Mouse (Mus musculus): ENCODE results near the gene Gse1. TPM values are rescaled to one million over a fixed set of nuclear protein-coding genes. Genes with fewer than 3 reads are reported as not detected.

Gene Gse1
- polyA plus RNA-seq, 1 experiment, result 14.7 TPM

- H3K79me2 ChIP-seq (ENCODE audit: control insufficient read depth, insufficient read depth), result peaks cover under 1% of the 10 kb centered on the region
- TF ChIP-seq SRF (IDR thresholded peaks at IDR 0.05; ENCODE audit: control insufficient read depth, insufficient read length, low read depth) (no peak), TCF3 (IDR thresholded peaks at IDR 0.05; ENCODE audit: insufficient read length, low read depth) (no peak), POLR2AphosphoS2 (IDR thresholded peaks at IDR 0.05; ENCODE audit: insufficient read length, low read depth) (no peak), REST (IDR thresholded peaks at IDR 0.05; ENCODE audit: insufficient read depth, insufficient read length) (no peak), CEBPB (IDR thresholded peaks at IDR 0.05; ENCODE audit: insufficient read depth, poor library complexity, severe bottlenecking) (no peak), POLR2A (IDR thresholded peaks at IDR 0.05; ENCODE audit: insufficient read length, low read depth) (no peak), MYOD1 (IDR thresholded peaks at IDR 0.05; ENCODE audit: control insufficient read depth in 1 of 3, insufficient read length in 2 of 3, low read depth in 2 of 3) (peak in 2 of 3 experiments; percentile 35 to 58), MYOG (IDR thresholded peaks at IDR 0.05; ENCODE audit: control insufficient read depth in 1 of 3, insufficient read depth in 1 of 3, insufficient read length in 2 of 3, low read depth in 2 of 3) (peak in 2 of 3 experiments; percentile 7 to 52), MAX (IDR thresholded peaks at IDR 0.05; ENCODE audit: low read depth) (no peak), E2F4 (IDR thresholded peaks at IDR 0.05; ENCODE audit: insufficient read depth) (no peak), USF1 (IDR thresholded peaks at IDR 0.05; ENCODE audit: low read depth) (no peak), TCF12 (IDR thresholded peaks at IDR 0.05; ENCODE audit: insufficient read depth, poor library complexity, severe bottlenecking) (no peak)
- no peaks in the 10 kb centered on the region for H3K27me3 ChIP-seq (ENCODE audit: control insufficient read depth, insufficient read depth, insufficient read length)
- no peak overlapping the region for H3K4me2 ChIP-seq (ENCODE audit: low read depth)
- no peak overlapping the region for H3ac ChIP-seq (ENCODE audit: control insufficient read depth, insufficient read length)
- no peaks in the 10 kb centered on the region for H3K36me3 ChIP-seq (ENCODE audit: control insufficient read depth, insufficient read depth)
- H3K4me3 ChIP-seq, result no peak overlapping the region
These were observed 256.2 kb downstream of the Gse1 start for GRCm38 (mm10) chr8:120484460-120484859.

- Histone ChIP-seq H3K27me3 (ENCODE audit: control insufficient read depth, insufficient read depth, insufficient read length) (no peaks in the 10 kb centered on the region), H3K4me2 (ENCODE audit: low read depth) (no peak overlapping the region), H3K36me3 (ENCODE audit: control insufficient read depth, insufficient read depth) (no peaks in the 10 kb centered on the region), H3K4me3 (no peak overlapping the region), H3ac (ENCODE audit: control insufficient read depth, insufficient read length) (no peak overlapping the region), H3K79me2 (ENCODE audit: control insufficient read depth, insufficient read depth) (peaks cover 7% of the 10 kb centered on the region)
- no peak for TF ChIP-seq POLR2A (IDR thresholded peaks at IDR 0.05; ENCODE audit: insufficient read length, low read depth)
- no peak for TF ChIP-seq REST (IDR thresholded peaks at IDR 0.05; ENCODE audit: insufficient read depth, insufficient read length)
- TF ChIP-seq SRF (IDR thresholded peaks at IDR 0.05; ENCODE audit: control insufficient read depth, insufficient read length, low read depth), result no peak
- no peak for TF ChIP-seq POLR2AphosphoS2 (IDR thresholded peaks at IDR 0.05; ENCODE audit: insufficient read length, low read depth)
- no peak for TF ChIP-seq MYOD1 (IDR thresholded peaks at IDR 0.05; ENCODE audit: control insufficient read depth in 1 of 3, insufficient read length in 2 of 3, low read depth in 2 of 3)
- no peak for TF ChIP-seq TCF3 (IDR thresholded peaks at IDR 0.05; ENCODE audit: insufficient read length, low read depth)
- TF ChIP-seq MYOG (IDR thresholded peaks at IDR 0.05; ENCODE audit: control insufficient read depth in 1 of 3, insufficient read depth in 1 of 3, insufficient read length in 2 of 3, low read depth in 2 of 3), result no peak
- no peak for TF ChIP-seq E2F4 (IDR thresholded peaks at IDR 0.05; ENCODE audit: insufficient read depth)
- TF ChIP-seq MAX (IDR thresholded peaks at IDR 0.05; ENCODE audit: low read depth), result no peak
- TF ChIP-seq CEBPB (IDR thresholded peaks at IDR 0.05; ENCODE audit: insufficient read depth, poor library complexity, severe bottlenecking), result no peak
- TF ChIP-seq TCF12 (IDR thresholded peaks at IDR 0.05; ENCODE audit: insufficient read depth, poor library complexity, severe bottlenecking), result no peak
- TF ChIP-seq USF1 (IDR thresholded peaks at IDR 0.05; ENCODE audit: low read depth), result no peak
These were observed 256.9 kb downstream of the Gse1 start for GRCm38 (mm10) chr8:120485116-120485515.

GRCm38 (mm10) chr8:120485551-120486476 lies 257.6 kb downstream of the Gse1 start:
- Histone ChIP-seq H3K36me3 (ENCODE audit: control insufficient read depth, insufficient read depth) (no peaks in the 10 kb centered on the region), H3K27me3 (ENCODE audit: control insufficient read depth, insufficient read depth, insufficient read length) (no peaks in the 10 kb centered on the region), H3K4me2 (ENCODE audit: low read depth) (no peak overlapping the region), H3ac (ENCODE audit: control insufficient read depth, insufficient read length) (no peak overlapping the region), H3K4me3 (no peak overlapping the region), H3K79me2 (ENCODE audit: control insufficient read depth, insufficient read depth) (peaks cover 14% of the 10 kb centered on the region)
- TF ChIP-seq TCF12 (IDR thresholded peaks at IDR 0.05; ENCODE audit: insufficient read depth, poor library complexity, severe bottlenecking), result no peak
- TF ChIP-seq REST (IDR thresholded peaks at IDR 0.05; ENCODE audit: insufficient read depth, insufficient read length), result no peak
- no peak for TF ChIP-seq E2F4 (IDR thresholded peaks at IDR 0.05; ENCODE audit: insufficient read depth)

GRCm38 (mm10) chr8:120486477-120487376 lies 258.5 kb downstream of the Gse1 start:
- H3K79me2 ChIP-seq (ENCODE audit: control insufficient read depth, insufficient read depth), result peaks cover 22% of the 10 kb centered on the region
- no peaks in the 10 kb centered on the region for H3K27me3 ChIP-seq (ENCODE audit: control insufficient read depth, insufficient read depth, insufficient read length)
- H3K36me3 ChIP-seq (ENCODE audit: control insufficient read depth, insufficient read depth), result no peaks in the 10 kb centered on the region
- peak overlapping the region; percentile 10 for H3ac ChIP-seq (ENCODE audit: control insufficient read depth, insufficient read length)
- peak overlapping the region; percentile 78 for H3K4me3 ChIP-seq
- TF ChIP-seq POLR2AphosphoS2 (IDR thresholded peaks at IDR 0.05; ENCODE audit: insufficient read length, low read depth) (no peak), TCF3 (IDR thresholded peaks at IDR 0.05; ENCODE audit: insufficient read length, low read depth) (no peak), POLR2A (IDR thresholded peaks at IDR 0.05; ENCODE audit: insufficient read length, low read depth) (peak; percentile 53), REST (IDR thresholded peaks at IDR 0.05; ENCODE audit: insufficient read depth, insufficient read length) (no peak)
- H3K4me2 ChIP-seq (ENCODE audit: low read depth), result peak overlapping the region; percentile 76

All from myocyte (in vitro differentiated cells).